Mouse (Mus musculus) midbrain, embryonic 14.5 days (tissue): ENCODE measurements around the gene St6galnac1. TPM values are rescaled to one million over a fixed set of nuclear protein-coding genes. Genes with fewer than 3 reads are reported as not detected.

Experiments
- ATAC-seq: fragments of 200-750 bp; cut with Nextera tagmentation; 2 replicates; pipeline ENCODE4 v1.8.0; 2017; ENCODE audit warnings: moderate number of reproducible peaks, moderate library complexity; ENCODE audit not compliant: low FRiP score, low TSS enrichment
- DNase-seq: peaks from one replicate; pipeline ENCODE4 v3.0.0-alpha.2; 2015
- H3K27ac ChIP-seq: fragments of 300-500 bp; sonication (generic); replicated peaks from 2 replicates; pipeline ENCODE4 v1.5.1; 2014; ENCODE audit warnings: mild to moderate bottlenecking, low read depth, low read length, moderate library complexity
- H3K27me3 ChIP-seq: fragments of 300-500 bp; sonication (generic); 2 replicates; pipeline ENCODE4 v1.6.1; 2014; ENCODE audit warnings: low read length, control low read depth, mixed read lengths; ENCODE audit not compliant: control insufficient read depth, insufficient read depth
- H3K36me3 ChIP-seq: fragments of 300-500 bp; sonication (generic); 2 replicates; pipeline ENCODE4 v1.6.1; 2014; ENCODE audit warnings: low read length, control low read depth; ENCODE audit not compliant: control insufficient read depth, insufficient read depth
- H3K4me1 ChIP-seq: fragments of 300-500 bp; sonication (generic); 2 replicates; pipeline ENCODE4 v1.6.1; 2014; ENCODE audit warnings: mild to moderate bottlenecking, antibody characterized with exemption, low read length, control low read depth; ENCODE audit not compliant: control insufficient read depth, insufficient read depth
- H3K4me2 ChIP-seq: fragments of 300-500 bp; sonication (generic); 2 replicates; pipeline ENCODE4 v1.6.1; 2014; ENCODE audit warnings: mild to moderate bottlenecking, low read length, moderate library complexity
- H3K4me3 ChIP-seq: fragments of 300-500 bp; sonication (generic); replicated peaks from 2 replicates; pipeline ENCODE4 v1.5.1; 2014; ENCODE audit warnings: low read depth, low read length
- H3K9ac ChIP-seq: fragments of 300-500 bp; sonication (generic); replicated peaks from 2 replicates; pipeline ENCODE4 v1.6.1; 2014; ENCODE audit warnings: mild to moderate bottlenecking, low read length, moderate library complexity
- H3K9me3 ChIP-seq: fragments of 300-500 bp; sonication (generic); 2 replicates; pipeline ENCODE4 v1.6.1; 2016; ENCODE audit warnings: low read length, control low read depth, mixed read lengths; ENCODE audit not compliant: control insufficient read depth
- WGBS: fragments of 180-500 bp; shearing (Covaris S2); extraction: QIAGEN DNeasy Blood & Tissue Kit; methylation state at CpG from one replicate; pipeline ENCODE4 v1.1.7; 2014; 5-methylcytosine and 5-hydroxymethylcytosine counted together
- polyA plus RNA-seq: library from polyadenylated mRNA; unstranded; fragments of >200 nt; fragmentation: Nextera tagmentation; extraction: Ambion mirVana; gene quantifications from 2 replicates; pipeline ENCODE4 v1.2.1, GENCODE M21; 2014

The St6galnac1 gene
- polyA plus RNA-seq, 1 experiment from 2014 or later, result not detected

GRCm38 (mm10) chr11:116725031-116725948, 50.0 kb downstream of the St6galnac1 start:
- ATAC-seq (no peak), DNase-seq (peak; percentile 73)
- Histone ChIP-seq H3K27me3 (no peaks in the 10 kb centered on the region), H3K36me3 (no peaks in the 10 kb centered on the region), H3K9ac (0 out of 2 replicates have a peak overlapping the region, but pooled peaks have one; percentile 9), H3K9me3 (no peaks in the 10 kb centered on the region; the same call in 1 of the 2 replicates), H3K27ac (no peak overlapping the region), H3K4me3 (peak overlapping the region; percentile 15), H3K4me1 (no peaks in the 10 kb centered on the region), H3K4me2 (peak overlapping the region; percentile 45)
- 27% methylated on average over 27 of the region's 27 CpGs for WGBS

GRCm38 (mm10) chr11:116723064-116723463, 52.2 kb downstream of the St6galnac1 start:
- WGBS, result 97% methylated on average over 5 of the region's 5 CpGs

GRCm38 (mm10) chr11:116721548-116722271, 53.6 kb downstream of the St6galnac1 start:
- Histone ChIP-seq H3K36me3 (no peaks in the 10 kb centered on the region), H3K4me3 (no peak overlapping the region), H3K4me1 (no peaks in the 10 kb centered on the region), H3K27ac (no peak overlapping the region), H3K9me3 (peaks cover 1% of the 10 kb centered on the region; the same call in 1 of the 2 replicates), H3K9ac (no peak overlapping the region), H3K27me3 (no peaks in the 10 kb centered on the region), H3K4me2 (no peak overlapping the region)
- peak; percentile 8 for DNase-seq
- no peak for ATAC-seq
- WGBS, result 74% methylated on average over 9 of the region's 9 CpGs

More at GRCm38 (mm10) chr11:116723064-116723463, 52.2 kb downstream of the St6galnac1 start:
- Histone ChIP-seq H3K4me2 (no peak overlapping the region), H3K4me1 (no peaks in the 10 kb centered on the region), H3K27ac (no peak overlapping the region), H3K4me3 (no peak overlapping the region), H3K27me3 (no peaks in the 10 kb centered on the region), H3K9ac (no peak overlapping the region), H3K36me3 (no peaks in the 10 kb centered on the region), H3K9me3 (no peaks in the 10 kb centered on the region; the same call in 1 of the 2 replicates)
- ATAC-seq (no peak), DNase-seq (no peak)

GRCm38 (mm10) chr11:116720319-116720865, 54.9 kb downstream of the St6galnac1 start:
- WGBS, result 91% methylated on average over 15 of the region's 15 CpGs
- Histone ChIP-seq H3K4me3 (no peak overlapping the region), H3K27me3 (no peaks in the 10 kb centered on the region), H3K4me1 (no peaks in the 10 kb centered on the region), H3K27ac (no peak overlapping the region), H3K4me2 (no peak overlapping the region), H3K9me3 (peaks cover 3% of the 10 kb centered on the region; the same call in 1 of the 2 replicates), H3K36me3 (no peaks in the 10 kb centered on the region), H3K9ac (no peak overlapping the region)
- ATAC-seq (no peak), DNase-seq (no peak)

Other genes starting within 250 kb of the St6galnac1 start
- gene Sphk1, start 244.6 kb downstream of the St6galnac1 start, polyA plus RNA-seq, result 5.4 and 6.0 TPM in 2 replicates
- gene Ube2o, start 194.1 kb downstream of the St6galnac1 start, polyA plus RNA-seq, result 26.1 and 26.9 TPM in 2 replicates
- gene Aanat, start 189.1 kb downstream of the St6galnac1 start, polyA plus RNA-seq, result 0.49 and 0.70 TPM in 2 replicates
- gene Rhbdf2, start 148.5 kb downstream of the St6galnac1 start, polyA plus RNA-seq, result 0.61 and 0.63 TPM in 2 replicates
- gene Prcd, start 122.0 kb downstream of the St6galnac1 start, polyA plus RNA-seq, result 1.6 and 3.3 TPM in 2 replicates
- gene Cygb, start 121.2 kb downstream of the St6galnac1 start, polyA plus RNA-seq, result 19.1 and 24.0 TPM in 2 replicates
- 20.7 and 20.9 TPM in 2 replicates for gene Mxra7, start 52.5 kb upstream of the St6galnac1 start, polyA plus RNA-seq
- 80.4 and 87.6 TPM in 2 replicates for gene Mettl23, start 67.8 kb upstream of the St6galnac1 start, polyA plus RNA-seq
- gene Jmjd6, start 67.9 kb upstream of the St6galnac1 start, polyA plus RNA-seq, result 70.8 and 81.4 TPM in 2 replicates
- 51.3 and 52.8 TPM in 2 replicates for gene Mfsd11, start 76.9 kb upstream of the St6galnac1 start, polyA plus RNA-seq
- gene Srsf2, start 77.6 kb upstream of the St6galnac1 start, polyA plus RNA-seq, result 650 and 686 TPM in 2 replicates
- 24.2 and 31.4 TPM in 2 replicates for gene Mgat5b, start 143.4 kb upstream of the St6galnac1 start, polyA plus RNA-seq